Mouse (Mus musculus): ENCODE results near the gene Rb1.

DNA sequence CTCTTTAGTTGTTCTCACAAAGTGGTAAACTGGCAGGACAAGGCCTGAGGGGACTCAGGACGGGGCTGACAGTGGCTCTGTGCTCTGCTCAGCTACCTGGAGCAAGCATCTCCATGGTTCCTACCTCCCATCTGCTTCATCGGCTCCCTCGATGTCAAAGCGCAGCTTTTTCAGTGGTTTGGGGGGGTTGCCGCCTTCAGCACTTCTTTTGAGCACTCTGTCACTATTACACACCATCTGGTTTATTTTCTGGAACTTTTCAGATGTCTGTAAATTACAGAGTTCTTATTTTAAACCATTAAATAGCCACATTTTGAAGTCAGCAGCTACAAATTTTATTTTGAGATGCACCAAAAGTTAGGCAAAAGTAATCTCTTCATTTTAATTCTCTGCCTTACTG is 126.6 kb downstream of the Rb1 start:
- no peak for TF ChIP-seq CTCF (IDR thresholded peaks at IDR 0.05 in 2 of 3, conservative IDR thresholded peaks at IDR 0.05 in 1 of 3; ENCODE audit: control insufficient read depth in 1 of 3, insufficient read depth in 1 of 3, low read depth in 2 of 3, low read length in 3 of 3, poor library complexity in 1 of 3, severe bottlenecking in 1 of 3)
- TF ChIP-seq EP300 (IDR thresholded peaks at IDR 0.05; ENCODE audit: low read depth in 1 of 2, low read length in 2 of 2): no peak
- no peak for TF ChIP-seq CHD1 (IDR thresholded peaks at IDR 0.05; ENCODE audit: low read depth, low read length)
- no peak for TF ChIP-seq USF2 (IDR thresholded peaks at IDR 0.05; ENCODE audit: borderline replicate concordance in 1 of 2, insufficient read depth in 1 of 2, low read depth in 1 of 2, low read length in 2 of 2)
- no peak for TF ChIP-seq POLR2AphosphoS2 (IDR thresholded peaks at IDR 0.05; ENCODE audit: low read length)
- no peak for TF ChIP-seq POLR2A (IDR thresholded peaks at IDR 0.05; ENCODE audit: control insufficient read depth in 1 of 2, insufficient read depth in 1 of 2, low read depth in 1 of 2, low read length in 2 of 2, poor library complexity in 1 of 2)
- TF ChIP-seq MEF2A (IDR thresholded peaks at IDR 0.05; ENCODE audit: extremely low read depth, insufficient replicate concordance, low read depth, low read length, poor library complexity, severe bottlenecking): no peak
- no peak for TF ChIP-seq POLR2AphosphoS5 (IDR thresholded peaks at IDR 0.05; ENCODE audit: borderline replicate concordance, low read depth, low read length)
- TF ChIP-seq ZC3H11A (IDR thresholded peaks at IDR 0.05; ENCODE audit: low read depth, low read length): no peak

All from MEL (cell line).